Comparison of ENCODE assay signal across 8 mouse cellular contexts in the genomic region with DNA sequence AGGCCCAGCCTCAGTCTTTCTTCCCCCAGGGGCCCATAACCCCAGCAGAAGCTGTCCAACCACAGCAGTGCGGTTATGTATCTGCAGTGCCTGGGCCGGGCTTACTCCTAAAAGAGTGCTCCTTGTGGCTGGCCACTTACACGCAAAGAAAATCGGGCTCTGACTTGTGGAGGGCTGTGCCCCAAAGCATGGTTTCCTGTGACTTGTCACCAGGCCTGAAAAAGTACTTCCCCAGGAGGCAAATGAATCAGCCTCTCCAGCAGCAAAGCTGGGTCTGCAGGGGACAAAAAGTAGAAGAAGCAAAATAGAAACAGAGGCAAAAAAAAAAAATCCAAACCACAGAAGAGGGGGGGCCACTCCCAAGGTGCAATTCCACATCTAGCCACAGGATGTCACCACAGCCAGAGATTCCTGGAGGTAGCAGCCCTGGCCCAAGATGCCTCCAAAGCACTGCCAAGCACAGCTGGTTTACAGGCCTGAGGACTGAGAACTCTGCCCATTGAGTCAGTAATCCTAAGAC. TPM values are rescaled to one million over a fixed set of nuclear protein-coding genes. Genes with fewer than 3 reads are reported as not detected.
DNase-seq lines count a peak whose midpoint lies in the region; ATAC-seq lines count a peak whose summit lies in the region.

No protein-coding gene starts in this region.

- peak; percentile 62 for DNase-seq in 3134 (ENCODE audit: extremely low read depth, insufficient read length, low spot score)
- peak; percentile 83 for DNase-seq in ZHBTc4 (ENCODE audit: low read depth, low spot score)
- peak; percentile 74 to 78 for DNase-seq in cerebellum, postnatal 4 days (ENCODE audit: low spot score in 2 of 2)
- peak; percentile 42 to 44 for DNase-seq in gastrocnemius, adult 8-10 months (ENCODE audit: low spot score in 2 of 2)
- peak; percentile 73 for DNase-seq in kidney, adult 18-20 months
- DNase-seq in splenic B cell, adult 2 months (ENCODE audit: low read depth, low spot score): peak; percentile 86

- peaks cover 3% of the 10 kb centered on the region; the same call in 1 of the 2 replicates for H3K27me3 ChIP-seq in limb, embryonic 13.5 days
- H3K27me3 ChIP-seq in splenic B cell, adult 2 months (ENCODE audit: control insufficient read depth, insufficient read depth, low read length, poor library complexity, severe bottlenecking): no peaks in the 10 kb centered on the region

- ATAC-seq in limb, embryonic 13.5 days (ENCODE audit: low FRiP score, low read depth): no peak
- peak; percentile 69 for ATAC-seq in monocyte, adult 5-6 weeks (replicated peaks; ENCODE audit: insufficient number of reproducible peaks, low FRiP score, low TSS enrichment, poor library complexity, severe bottlenecking)

- H3K4me3 ChIP-seq in limb, embryonic 13.5 days: no peak overlapping the region

- no peak overlapping the region for H3K4me2 ChIP-seq in limb, embryonic 13.5 days (replicated peaks)

- WGBS in limb, embryonic 13.5 days: 20% methylated on average over 4 of the region's 4 CpGs

- no peaks in the 10 kb centered on the region for H3K36me3 ChIP-seq in limb, embryonic 13.5 days
- H3K36me3 ChIP-seq in splenic B cell, adult 2 months (ENCODE audit: control insufficient read depth, insufficient read depth, low read length, poor library complexity, severe bottlenecking): no peaks in the 10 kb centered on the region

- peak overlapping the region; percentile 3; the same call in 1 of the 2 replicates for H3K27ac ChIP-seq in limb, embryonic 13.5 days

- peaks cover 10% of the 10 kb centered on the region for H3K4me1 ChIP-seq in limb, embryonic 13.5 days

- H3K9me3 ChIP-seq in limb, embryonic 13.5 days: no peaks in the 10 kb centered on the region

- H3K9ac ChIP-seq in limb, embryonic 13.5 days: no peak overlapping the region

RNA-seq across cellular contexts. Expression of a gene that starts 18.9 kb away (rescaled TPM):
- under 1 TPM in 2 of 4 experiments, not detected in 2; 0.46 to 0.68 TPM for total RNA-seq in gastrocnemius, adult 8-10 months (2022)
- 112 and 116 TPM in 2 replicates for polyA plus RNA-seq in limb, embryonic 13.5 days (2015; fragmentation: Nextera tagmentation; extraction: Ambion mirVana)
- 28.8 to 78.3 TPM (median 41.1 TPM) in 3 replicates for total RNA-seq in monocyte, adult 5-6 weeks (2017)

RNA-seq across cellular contexts. Expression of a gene that starts 51.1 kb away (rescaled TPM):
- 1,000 to 10,000 TPM; 1,384 to 1,601 (median 1,420) TPM for total RNA-seq in gastrocnemius, adult 8-10 months (2022)
- 1,317 and 1,413 TPM in 2 replicates for polyA plus RNA-seq in limb, embryonic 13.5 days (2015; fragmentation: Nextera tagmentation; extraction: Ambion mirVana)
- total RNA-seq in monocyte, adult 5-6 weeks (2017): 2,240 to 3,679 TPM (median 3,046 TPM) in 3 replicates

Comparison
In these comparisons a context has a peak if more than half of its experiments do, and no peak if none do; other contexts are left out.
1. RNA of a gene that starts 18.9 kb away (total RNA-seq): 28.8 to 78.3 TPM in monocyte, adult 5-6 weeks; 0.46 to 0.68 TPM in gastrocnemius, adult 8-10 months; every median in the first group is over 10 times any median in the second.
2. Peak in every context shown above with its lines, with median percentiles within 50 percentile points of each other: DNase-seq.